Mouse (Mus musculus) gastrocnemius, postnatal 10 days (tissue): Measurements from ENCODE around the gene Fpr1. TPM values are rescaled to one million over a fixed set of nuclear protein-coding genes. Genes with fewer than 3 reads are reported as not detected.
"Not testable (repeated sequence)": the region's sequence is repeated elsewhere in the genome, so short reads cannot be mapped to it uniquely, and the experiment has no call there.

Experiments used
- DNase-seq: peaks from one replicate; pipeline ENCODE4 v3.0.0; 2021; ENCODE audit warnings: mixed read lengths
- total RNA-seq, 2 experiments: library from RNA; stranded (reverse); gene quantifications; 2 replicates each; pipeline ENCODE4 v1.2.3; 2021

Gene Fpr1
- total RNA-seq, 2 experiments from 2014 or later: 0.32 TPM; not detected in 1

DNA sequence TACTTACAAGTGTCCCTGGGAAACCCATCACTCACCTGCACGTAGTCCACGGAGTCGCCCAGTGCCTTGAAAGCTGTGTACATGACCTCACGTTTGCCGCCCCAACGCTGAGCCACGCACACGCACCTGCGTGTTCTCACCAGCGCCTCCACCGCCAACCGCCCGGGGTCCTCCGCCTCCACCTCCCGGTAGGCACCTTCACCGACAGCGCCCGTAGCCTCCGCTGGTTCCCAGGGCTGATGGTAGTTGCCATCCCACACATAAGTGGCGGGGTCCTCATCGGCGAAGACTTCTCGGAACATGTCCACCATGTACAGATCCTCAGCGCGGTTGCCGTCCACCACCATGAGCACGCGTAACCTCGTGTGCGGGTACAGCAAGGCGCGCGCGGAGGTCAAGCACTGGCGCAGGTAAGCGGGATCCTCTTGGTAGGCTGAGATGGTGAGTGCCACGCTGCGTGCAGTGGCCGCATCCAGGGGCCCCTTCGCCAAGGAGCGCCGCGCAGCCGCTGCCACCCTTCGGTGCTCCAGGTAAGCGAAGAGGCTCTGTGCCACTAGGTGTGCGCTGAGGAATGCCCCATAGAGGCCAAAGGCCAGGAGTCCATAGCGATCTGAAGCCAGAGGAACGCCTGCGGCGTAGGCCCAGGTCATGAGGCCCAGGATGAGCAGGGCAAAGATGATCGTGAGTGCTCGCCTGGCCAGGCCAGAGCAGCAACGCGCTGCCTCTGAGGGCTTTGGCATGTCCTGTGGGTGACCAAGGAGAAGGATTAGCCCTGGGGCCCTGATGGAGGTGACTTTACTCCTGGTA is 33.6 kb downstream of the Fpr1 start:
- DNase-seq: no peak

DNA sequence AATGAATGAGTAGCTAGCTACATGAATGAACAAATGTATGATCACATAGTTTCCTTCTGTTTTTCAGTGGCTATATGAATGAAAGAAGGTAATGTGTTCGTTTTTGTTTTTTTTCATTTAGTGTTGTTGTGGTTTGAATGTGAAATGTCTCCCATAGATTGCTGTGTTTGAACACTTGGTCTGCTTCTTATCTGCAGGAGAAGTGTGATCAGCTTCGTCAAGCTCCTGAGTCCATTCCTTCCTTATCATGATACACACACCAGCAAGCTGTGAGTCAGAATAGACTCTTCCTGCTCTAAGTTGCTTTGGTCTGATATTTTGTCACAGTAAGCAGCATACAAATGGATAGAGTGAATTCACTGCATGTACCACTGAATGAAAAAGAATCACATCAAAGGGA is 34.8 kb downstream of the Fpr1 start:
- DNase-seq: no peak

DNA sequence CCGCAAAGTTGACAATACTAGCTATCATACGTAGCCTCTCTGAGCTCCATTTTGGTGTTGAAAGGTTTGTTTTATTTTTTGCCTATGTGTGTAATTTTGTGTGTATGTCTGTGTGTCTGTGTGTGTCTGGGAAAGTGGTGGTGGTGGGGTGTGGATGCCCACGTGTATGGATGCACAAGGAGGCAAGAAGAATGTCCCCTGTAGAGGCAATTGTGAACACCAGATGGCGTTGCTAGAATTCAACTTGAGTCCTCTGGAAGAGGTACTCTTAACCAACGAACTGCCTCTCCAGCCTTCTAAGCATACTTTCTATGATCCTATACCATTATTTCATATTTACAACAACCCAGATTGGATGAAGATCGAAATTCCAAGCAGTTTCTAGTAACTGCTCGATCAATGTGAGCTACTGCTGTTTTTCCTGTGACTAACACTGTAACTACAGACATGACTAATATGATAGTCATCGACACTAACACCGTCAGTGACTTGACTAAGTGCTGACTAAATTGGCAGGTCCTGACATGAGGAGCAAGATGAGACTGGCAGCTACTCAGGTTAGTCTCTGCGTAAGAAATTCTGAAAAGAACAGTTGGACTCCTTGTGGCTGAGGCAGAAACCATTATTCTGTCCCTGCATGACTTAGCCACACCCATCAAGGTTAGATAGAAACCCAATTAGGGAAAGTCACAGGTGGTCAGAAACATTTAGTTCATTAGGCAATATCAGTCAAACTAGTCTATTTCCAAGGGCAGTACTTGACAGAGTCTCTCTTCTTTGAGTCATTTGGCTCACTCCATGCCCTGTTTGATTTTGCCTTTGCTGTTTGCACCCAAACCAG is 38.3 kb downstream of the Fpr1 start:
- no peak for DNase-seq

DNA sequence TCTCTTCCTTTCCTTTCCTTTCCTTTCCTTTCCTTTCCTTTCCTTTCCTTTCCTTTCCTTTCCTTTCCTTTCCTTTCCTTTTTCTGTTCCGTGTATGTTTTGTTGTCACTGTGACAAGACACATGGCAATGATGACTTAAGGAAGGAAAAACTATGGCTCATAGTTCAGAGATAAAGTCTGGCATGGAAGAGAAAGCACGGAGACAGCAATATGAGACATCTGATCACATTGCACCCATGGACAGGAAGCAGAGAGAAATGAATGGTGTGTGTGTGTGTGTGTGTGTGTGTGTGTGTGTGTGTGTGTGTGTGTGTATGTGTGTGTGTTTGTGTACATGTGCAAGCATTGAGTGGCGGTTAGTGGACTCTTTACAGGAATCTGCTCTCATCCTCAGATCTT is 39.1 kb downstream of the Fpr1 start:
- DNase-seq: not testable (repeated sequence)

DNA sequence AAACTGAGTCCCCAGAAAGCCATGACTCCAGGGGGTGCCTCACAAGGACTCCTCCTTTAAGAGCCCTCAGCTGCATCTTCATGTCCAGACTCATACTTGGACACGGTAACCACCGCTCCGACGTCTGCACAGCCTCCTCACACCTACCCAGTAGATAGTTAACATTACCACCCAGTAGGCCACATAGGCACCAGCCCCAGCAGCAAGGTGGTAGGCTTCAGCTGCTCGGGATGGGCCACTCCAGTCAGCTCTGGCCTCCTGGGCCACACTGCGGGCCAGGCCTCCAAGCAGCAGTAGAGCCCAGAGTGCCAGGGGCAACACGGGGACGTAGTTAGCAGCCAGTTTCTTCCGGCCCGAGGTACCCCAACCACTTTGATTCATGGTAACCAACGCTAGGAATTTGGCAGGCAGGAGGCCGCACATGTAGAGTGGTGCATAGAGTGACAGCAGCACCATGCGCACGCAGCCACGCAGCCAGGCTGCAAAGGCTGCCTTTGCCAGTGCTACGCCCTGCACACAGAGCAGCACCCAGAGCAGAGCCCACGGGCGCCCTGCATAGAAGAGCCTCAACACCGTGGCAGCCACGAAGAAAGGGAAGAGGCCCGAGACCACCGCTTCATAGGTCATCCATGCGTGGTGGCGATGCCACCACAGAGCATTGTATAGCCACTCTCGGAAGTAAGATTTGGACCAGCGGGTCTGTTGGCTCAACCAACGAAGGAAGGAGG is 40.0 kb downstream of the Fpr1 start:
- DNase-seq: no peak

DNA sequence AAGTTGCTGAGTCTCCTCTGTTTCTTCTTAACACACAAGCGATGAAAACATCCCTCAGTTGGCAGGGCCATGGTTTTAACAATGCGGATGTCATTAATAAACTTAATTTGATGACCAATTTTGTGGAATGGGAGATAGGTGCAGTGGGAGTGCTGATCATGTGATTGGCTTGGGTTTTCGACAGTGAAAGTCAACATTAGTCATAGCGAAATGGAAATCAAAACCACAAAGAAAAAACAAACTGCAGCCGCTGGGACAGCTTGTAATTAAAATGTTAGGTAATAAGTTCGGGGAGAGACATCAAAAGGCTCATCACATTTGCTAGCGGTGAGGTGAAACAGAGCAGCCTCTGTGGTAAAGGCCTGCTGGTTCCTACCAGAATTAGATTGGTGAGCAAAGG is 42.9 kb downstream of the Fpr1 start:
- DNase-seq: no peak

DNA sequence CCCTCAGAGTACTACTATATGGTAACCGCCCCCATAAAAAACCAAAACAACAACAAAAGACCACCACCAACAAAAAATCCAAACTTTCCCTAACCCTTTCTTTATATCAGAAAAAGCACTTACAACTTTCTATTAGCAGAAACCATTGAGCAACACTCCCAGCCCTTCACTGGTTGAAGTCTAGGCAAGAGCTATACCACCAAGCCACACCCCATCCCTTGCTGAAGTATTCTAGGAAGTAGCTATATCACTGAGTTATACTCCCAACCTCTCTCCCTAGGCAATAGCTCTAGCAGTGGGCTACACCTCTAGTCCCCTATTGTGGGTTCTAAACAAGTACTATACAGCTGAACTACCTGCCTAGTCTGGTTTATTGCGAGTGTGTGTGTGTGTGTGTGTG is 44.5 kb downstream of the Fpr1 start:
- no peak for DNase-seq

DNA sequence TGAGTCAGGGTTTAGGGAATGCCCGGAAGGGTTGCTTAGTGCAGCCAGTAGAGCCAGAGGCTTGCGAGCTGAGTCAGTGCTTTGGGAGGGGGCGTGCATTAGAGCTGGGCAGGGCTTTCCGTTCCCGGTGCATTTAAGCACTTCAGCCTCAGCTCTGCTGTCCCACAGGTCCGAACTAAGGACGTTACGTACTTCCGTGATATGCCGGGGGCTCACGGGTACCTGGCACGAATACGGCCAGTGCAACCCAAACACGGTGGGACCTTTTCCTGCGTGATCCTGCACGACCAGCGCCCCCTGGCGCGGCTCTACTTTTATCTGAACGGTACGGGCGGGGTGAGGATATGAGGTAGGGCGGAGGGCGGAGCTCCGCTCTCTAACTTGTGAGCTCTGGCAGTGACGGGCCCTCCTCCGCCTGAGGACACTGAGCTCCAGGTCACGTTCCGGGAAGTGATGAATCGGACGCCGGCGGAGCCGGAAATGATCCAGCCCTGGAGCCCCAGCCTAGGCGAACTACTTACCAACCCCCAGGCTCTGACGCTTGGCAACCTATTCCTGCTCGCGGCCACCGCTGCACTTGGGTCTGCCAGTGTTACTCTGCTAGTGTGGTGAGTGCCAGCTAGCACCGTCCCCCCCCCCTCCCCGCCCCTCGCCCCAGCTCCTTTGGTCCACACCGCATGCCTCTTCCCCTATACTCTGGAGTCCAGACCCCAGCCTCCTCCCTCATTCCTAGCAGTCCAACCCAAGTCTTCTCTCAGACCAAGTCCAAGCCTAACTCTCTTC is 45.6 kb downstream of the Fpr1 start:
- DNase-seq: peak; percentile 90

DNA sequence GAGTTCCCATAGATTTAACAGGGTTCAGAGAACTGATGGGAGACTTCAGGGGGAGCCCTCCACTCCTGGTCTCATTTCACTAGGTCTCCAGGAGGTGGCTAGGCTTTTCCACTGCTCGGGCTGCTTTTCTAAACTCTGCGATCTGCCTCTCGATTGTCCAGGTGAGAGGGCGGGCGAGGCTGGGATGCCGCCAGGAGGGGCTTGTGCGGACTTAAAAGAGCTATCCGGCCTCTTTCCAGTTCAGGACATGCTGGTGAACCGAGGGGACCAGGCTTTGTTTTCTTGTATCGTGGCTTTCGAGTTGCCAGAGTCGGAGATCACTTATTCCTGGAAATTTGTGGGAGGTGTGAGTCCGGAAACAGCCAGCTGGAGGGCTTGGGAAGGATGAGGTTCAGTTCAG is 46.3 kb downstream of the Fpr1 start:
- no peak for DNase-seq

DNA sequence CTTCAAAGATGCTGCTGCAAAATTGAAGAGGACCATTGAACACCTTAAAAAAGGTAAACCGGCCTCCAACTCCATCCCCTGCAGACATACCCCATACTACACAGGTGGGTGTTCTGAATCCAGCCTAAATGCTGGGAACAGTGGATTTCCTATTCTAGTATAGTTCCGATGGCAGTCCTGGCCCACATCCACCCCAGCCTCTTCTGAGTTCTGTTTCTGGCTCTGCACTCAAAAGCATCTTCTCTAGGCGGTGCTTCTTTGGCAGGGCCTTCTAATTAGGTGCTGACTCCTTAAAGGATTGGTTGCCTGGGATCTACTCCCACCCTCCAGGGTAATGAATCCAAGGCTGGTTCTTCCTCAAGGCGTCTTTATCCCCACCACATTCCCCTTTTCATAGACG is 47.6 kb downstream of the Fpr1 start:
- no peak for DNase-seq

DNA sequence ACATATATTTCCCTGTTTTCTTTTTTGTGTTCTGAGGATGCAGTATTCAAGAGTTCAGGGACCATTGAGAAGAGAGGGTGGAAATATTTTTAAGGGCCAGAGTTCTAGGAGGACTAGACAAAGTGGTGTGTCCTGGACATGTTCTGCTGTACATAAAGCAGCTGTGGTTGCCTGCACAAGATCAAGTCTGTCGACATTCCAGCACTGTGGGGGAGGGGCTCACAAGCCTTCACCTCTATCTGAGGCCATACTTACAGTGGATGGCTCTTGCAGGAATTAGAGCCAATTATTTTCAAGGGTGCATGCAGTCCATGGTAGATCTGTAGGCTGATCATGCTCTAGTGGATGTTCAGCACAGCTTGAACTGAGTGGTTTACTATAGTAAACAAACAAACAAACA is 48.8 kb downstream of the Fpr1 start:
- DNase-seq: no peak

DNA sequence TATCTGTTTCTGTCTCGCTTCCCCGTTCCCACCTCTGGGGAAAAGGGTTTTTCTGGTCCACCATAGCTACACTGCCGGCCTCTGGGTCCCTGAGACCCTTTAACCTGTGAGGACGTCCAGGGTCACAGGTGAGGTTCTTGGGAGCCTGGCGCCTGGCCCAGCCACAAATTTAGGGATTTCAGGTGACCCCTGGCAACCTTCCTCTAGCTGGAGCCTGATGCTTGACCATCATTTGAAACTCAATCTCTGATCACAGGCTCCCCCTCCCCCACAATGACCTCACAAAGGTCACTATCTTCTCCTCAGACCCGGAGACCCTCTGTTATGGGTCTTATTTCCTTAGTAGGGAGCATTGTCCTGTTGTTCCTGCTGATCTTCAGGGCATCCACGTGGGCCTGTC is 53.0 kb downstream of the Fpr1 start:
- no peak for DNase-seq

DNA sequence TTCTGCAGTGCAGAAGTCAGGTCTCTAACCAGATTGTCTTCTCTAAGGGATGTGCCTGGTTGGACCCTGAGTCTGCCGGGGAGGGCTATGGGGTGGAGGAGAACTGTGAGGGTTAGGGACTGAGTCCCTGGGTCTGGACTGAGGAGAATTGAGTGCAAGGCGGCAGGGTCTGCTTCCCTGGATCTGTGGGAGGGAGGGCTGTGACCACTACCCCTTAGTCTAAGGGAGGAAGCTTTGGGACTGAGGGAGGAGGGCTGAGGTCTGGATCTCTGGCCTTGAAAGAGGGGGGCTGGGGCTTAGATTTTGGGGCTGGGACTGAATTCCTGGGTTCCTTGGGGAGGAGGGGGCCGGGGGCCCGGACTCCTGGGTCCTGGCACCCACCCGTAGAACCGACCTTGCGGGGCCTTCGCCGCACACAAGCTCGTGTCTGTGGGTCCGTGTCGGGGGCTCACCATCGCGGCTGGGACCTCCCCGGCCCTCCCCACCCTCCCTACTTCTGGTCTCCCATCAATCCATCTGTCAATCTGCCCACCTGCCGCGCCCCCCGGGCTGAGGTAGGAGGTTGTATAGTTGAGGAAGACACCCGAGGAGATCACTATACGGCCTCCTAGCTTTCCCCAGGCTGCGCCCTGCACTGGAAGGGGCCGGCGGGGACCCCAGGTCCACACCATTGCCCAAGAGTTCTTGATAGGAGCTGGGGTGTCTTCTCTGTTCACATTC is 53.8 kb downstream of the Fpr1 start:
- no peak for DNase-seq

DNA sequence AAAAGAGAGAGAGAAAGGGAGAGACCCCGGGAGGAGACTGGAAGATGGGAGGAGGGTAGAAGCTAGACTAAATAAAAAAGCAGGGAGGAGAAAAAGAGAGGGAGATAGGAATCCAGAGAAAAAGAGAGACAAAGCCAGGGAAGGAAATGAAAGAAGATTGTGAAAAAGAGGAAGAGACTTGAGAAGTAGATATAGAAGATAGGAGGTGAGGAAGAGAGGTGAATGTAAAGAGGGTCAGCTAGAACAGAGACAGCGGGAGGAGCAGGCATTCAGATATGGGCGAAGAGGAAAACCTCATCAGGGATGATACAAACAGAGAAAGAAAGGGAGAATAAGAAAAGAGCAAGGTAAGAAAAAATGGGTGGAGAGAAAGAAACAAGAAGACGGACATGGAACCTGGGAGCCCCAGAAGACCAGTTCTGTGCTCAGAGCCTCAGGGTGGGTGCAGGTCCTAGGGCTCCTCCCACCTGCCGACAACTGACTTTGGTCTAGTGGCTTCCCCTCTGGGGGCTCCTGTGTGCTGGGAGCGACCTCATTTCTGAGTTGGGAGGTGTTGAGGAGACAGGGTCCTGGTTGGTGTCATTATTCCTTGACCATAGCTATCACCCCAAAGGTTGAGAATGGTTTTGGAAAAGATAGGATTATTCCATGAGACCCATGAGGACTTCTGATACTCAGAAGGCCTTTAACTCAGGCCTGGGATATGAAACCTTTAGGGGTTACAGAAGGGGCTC is 54.5 kb downstream of the Fpr1 start:
- DNase-seq: no peak

DNA sequence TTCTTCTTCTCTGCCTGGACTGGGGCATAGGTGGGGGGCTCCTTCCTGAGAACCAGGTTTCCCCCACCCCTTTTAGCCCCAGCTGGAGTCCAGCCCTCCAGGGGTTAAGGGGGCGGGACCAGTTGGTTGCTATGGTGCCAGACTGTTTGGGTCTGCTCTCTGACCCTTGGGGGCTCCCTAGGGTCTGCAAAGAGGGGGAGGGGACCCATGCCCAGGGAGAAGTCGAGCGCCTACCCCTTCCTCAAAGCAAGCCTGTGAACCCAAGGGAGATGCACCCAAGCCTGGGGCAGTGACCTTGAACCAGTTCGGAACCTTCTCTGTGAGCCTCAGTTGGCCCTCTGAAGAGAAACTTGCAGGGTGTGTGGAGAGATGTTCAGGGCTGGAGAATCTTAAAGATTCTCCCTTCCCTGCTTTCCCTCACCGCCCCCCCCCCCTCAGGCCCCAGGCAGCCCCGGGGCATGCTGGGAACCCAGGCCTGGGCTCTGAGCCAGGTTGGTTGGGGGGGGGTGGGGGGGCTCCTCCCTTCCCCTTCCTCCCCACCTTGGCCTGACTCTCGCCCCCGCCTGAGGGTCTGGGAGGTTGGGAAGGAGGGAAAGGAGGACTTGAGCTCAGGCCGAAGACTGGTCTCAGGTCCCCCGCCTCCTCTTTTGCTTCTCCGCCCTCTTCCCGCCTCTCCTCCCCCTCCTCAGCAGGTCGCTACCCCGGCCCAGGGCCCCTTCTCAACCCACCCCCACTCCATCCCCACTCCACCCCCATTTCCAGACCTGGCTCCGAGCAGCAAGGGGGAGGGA is 55.4 kb downstream of the Fpr1 start:
- peak; percentile 59 for DNase-seq

DNA sequence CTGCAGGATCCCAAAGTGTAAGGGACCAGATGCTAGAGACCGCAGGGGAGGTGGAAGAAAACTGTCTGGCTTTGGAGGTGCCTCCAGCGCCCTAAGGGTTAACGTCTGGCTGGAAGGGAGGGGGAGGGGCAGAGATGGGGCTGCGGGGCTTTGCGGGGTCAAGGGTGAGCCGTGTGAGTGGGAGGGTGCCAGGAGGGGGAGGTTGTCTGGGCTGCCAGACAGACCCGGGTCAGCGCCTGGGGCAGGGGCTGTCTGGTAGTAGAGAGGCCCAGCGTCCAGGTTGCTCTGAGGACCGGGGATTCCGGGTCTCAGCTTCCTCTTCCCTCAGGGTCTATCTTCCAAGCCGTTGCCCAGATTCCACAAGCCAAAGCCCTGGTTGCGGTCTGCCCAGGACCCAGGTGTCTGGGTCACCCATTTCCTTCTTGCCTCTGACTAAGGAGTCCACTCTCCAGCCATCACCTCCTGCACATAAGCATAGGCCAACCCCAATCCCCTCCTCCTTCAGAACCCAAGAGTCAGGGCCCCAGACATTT is 56.0 kb downstream of the Fpr1 start:
- DNase-seq: peak; percentile 63

DNA sequence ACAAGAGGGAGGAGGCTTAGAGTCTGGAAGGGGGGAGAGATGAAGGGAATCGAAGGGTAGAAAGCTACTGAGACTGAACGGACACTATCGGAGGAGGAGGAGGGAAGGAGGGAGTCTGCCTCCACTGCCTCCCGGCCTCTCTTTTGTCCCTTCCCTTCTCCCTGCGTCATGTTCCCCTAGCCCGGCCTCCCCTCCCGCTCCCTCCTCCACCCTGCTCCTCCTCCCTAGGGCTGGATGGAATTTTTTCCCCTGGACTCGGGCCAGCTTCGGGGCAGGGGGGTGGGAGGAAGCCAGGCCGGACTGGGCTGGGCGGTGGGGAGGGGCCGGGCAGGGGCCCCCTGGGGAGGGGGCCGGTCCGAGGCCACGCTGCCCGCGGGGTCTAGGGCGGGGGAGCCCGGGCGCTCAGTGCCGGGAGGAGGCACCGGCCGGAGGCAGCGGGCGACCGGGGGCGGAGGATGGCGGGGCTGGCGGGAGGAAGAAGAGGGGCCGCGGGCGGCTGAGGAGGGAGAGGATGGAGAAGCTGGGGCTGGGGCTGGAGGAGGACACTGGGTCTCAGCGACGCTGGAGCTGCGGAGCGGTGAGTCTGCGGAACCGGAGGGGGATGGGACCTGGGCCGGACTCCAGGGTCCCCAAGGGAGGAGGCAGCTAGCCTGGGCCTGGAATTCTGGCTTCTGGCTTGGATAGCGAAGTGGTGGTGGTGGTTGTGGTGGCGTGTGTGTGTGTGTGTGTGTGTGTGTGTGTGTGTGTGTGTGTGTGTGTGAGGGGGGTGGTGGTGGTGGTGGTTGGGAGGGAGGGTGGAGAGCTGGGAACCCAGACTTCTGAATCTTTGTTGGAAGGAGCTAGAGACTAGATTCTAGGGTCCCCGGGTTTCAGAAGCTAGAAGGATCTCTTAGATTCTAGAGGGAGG is 56.7 kb downstream of the Fpr1 start, which contains the start of gene Spaca6:
Gene Spaca6, plus strand, starts transcription at position 408 of the 907 bp plus-strand sequence.
- peak; percentile 95 for DNase-seq
